Mouse (Mus musculus) thymus, adult 2 months (tissue): ENCODE measurements around the gene Rbms3. TPM values are rescaled to one million over a fixed set of nuclear protein-coding genes. Genes with fewer than 3 reads are reported as not detected.

Source experiments
- DNase-seq: peaks from one replicate; pipeline ENCODE4 v3.0.0; 2021
- H3K27ac ChIP-seq: fragments of 200-500 bp; 2 replicates; pipeline ENCODE4 v1.5.1; 2012; ENCODE audit warnings: low read length, control low read depth; ENCODE audit not compliant: control insufficient read depth, insufficient read depth
- H3K27me3 ChIP-seq: fragments of 200-500 bp; 2 replicates; pipeline ENCODE4 v1.6.1; 2012; ENCODE audit warnings: mild to moderate bottlenecking, low read length, moderate library complexity, mixed read lengths; ENCODE audit not compliant: control insufficient read depth, insufficient read depth
- H3K36me3 ChIP-seq: fragments of 200-500 bp; 2 replicates; pipeline ENCODE4 v1.6.1; 2012; ENCODE audit warnings: mild to moderate bottlenecking, low read length, moderate library complexity; ENCODE audit not compliant: control insufficient read depth, insufficient read depth
- H3K4me1 ChIP-seq: fragments of 200-500 bp; replicated peaks from 2 replicates; pipeline ENCODE4 v1.6.1; 2012; ENCODE audit warnings: low read length; ENCODE audit not compliant: control insufficient read depth, insufficient read depth
- H3K4me3 ChIP-seq: fragments of 200-500 bp; 2 replicates; pipeline ENCODE4 v1.5.1; 2012; ENCODE audit warnings: mild to moderate bottlenecking, low read length, control low read depth, moderate library complexity; ENCODE audit not compliant: control insufficient read depth, insufficient read depth
- CTCF ChIP-seq: fragments of 200-500 bp; IDR thresholded peaks from 2 replicates; pipeline ENCODE4 v1.5.1; 2012; ENCODE audit warnings: mild to moderate bottlenecking, control low read depth, low read length, moderate library complexity, borderline replicate concordance; ENCODE audit not compliant: control insufficient read depth, poor library complexity, insufficient read depth; ENCODE audit errors: extremely low read depth
- POLR2A ChIP-seq: fragments of 200-500 bp; IDR thresholded peaks from 2 replicates; pipeline ENCODE4 v1.6.1; 2012; ENCODE audit warnings: mild to moderate bottlenecking, low read length, control low read depth, moderate library complexity; ENCODE audit not compliant: control insufficient read depth, poor library complexity, insufficient read depth; ENCODE audit errors: extremely low read depth
- WGBS: fragments of 180-500 bp; shearing (Covaris S2); methylation state at CpG from one replicate; pipeline ENCODE4 v1.1.7; 2018; 5-methylcytosine and 5-hydroxymethylcytosine counted together
- polyA plus RNA-seq: library from polyadenylated mRNA; depleted of rRNA; stranded (reverse); fragments of >200 nt; gene quantifications from 2 replicates; pipeline ENCODE4 v1.2.3, GENCODE M21; 2012

Gene Rbms3
- polyA plus RNA-seq, 1 experiment: 10.9 TPM

DNA sequence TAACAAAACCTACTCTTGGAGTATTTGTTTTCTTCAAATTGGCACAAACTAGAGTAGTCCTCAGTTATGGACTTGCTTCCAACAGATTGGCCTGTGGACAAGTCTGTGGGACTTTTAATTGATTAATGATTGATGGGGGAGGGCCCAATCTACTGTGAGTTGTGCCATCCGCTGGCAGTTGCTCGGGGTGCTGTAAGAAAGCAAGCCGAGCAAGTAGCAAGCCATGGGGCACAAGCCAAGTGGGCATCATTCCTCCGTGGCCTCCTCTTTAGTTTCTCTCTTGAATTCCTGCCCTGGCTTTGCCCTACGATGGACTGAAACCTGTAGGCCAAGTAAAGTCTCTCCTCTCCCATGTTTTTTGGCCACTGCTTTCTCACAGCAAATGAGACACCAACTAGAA, 299.0 kb downstream of the Rbms3 start:
- 93% methylated on average over 5 of the region's 5 CpGs for WGBS
- TF ChIP-seq POLR2A (no peak), CTCF (no peak)
- DNase-seq: no peak

DNA sequence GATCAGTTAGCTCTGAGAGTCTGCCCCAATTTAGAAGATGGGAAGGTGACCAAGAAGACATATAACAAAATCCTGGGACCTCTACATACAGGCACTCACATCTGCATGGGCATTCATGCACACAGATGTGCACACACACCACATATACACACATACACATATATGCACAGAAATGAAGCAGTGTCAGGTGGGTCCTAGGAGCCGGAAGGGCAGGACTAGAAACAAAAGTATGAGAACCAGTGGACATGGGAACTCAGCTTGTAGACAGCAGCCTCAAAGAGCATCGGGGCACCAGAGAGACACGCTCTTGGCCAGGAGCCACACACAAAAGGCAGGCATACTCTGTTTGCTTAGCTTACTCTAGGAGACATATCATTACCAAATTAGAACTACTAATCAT, 310.4 kb downstream of the Rbms3 start:
- Histone ChIP-seq H3K27ac (no peak overlapping the region), H3K4me3 (no peak overlapping the region), H3K4me1 (no peaks in the 10 kb centered on the region), H3K27me3 (no peaks in the 10 kb centered on the region), H3K36me3 (no peaks in the 10 kb centered on the region)
- DNase-seq: no peak
- 91% methylated on average over 3 of the region's 3 CpGs for WGBS
- no peak for TF ChIP-seq POLR2A

More for the DNA sequence above, 299.0 kb downstream of the Rbms3 start:
- Histone ChIP-seq H3K36me3 (no peaks in the 10 kb centered on the region), H3K27me3 (no peaks in the 10 kb centered on the region), H3K4me3 (no peak overlapping the region), H3K4me1 (no peaks in the 10 kb centered on the region), H3K27ac (no peak overlapping the region)

DNA sequence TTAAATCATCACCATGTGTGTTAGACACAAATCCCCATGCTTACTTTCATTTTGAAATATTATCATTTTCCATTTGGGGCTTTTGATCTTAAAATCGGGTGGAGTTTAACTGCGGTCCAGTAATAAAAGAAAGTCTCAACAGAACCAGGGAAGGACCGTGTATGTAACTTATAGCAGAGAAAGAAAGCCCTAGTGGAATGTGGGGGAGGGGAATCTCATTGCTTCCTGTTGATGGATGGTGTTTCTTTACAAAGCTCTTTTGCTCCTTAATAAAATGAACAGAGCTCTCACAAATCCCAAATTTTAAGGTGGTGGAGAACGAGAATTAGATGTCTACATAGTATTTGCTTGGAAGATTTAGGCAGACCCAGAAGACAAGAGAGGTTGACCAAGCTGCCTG, 311.3 kb downstream of the Rbms3 start:
- H3K27me3 ChIP-seq: no peaks in the 10 kb centered on the region
- H3K4me3 ChIP-seq: no peak overlapping the region
- H3K4me1 ChIP-seq: no peaks in the 10 kb centered on the region
- no peak for DNase-seq
- WGBS: 72% methylated on average over 4 of the region's 4 CpGs
- no peaks in the 10 kb centered on the region for H3K36me3 ChIP-seq
- TF ChIP-seq CTCF (no peak), POLR2A (no peak)
- H3K27ac ChIP-seq: no peak overlapping the region

DNA sequence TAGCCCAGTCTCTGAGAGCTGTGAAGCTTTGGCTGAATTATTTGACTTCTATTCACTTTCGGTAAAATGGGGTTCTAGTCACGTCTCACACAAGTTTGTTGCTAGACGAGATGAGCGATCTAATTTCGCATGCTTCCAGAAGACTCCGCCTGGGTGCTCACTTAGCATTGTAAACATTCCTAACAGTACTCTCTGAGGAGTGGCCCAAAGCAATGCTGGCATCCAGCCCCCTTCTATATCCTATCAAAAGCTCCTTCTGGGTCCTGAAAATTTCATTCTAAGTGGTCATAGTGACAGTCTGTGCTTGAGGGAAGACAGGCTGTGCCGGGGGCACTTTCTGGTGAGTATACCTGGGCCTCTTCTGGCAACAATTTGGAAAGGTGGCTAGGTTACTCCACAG, 312.5 kb downstream of the Rbms3 start:
- no peak overlapping the region for H3K4me3 ChIP-seq
- 97% methylated on average over 7 of the region's 7 CpGs for WGBS
- H3K27ac ChIP-seq: no peak overlapping the region
- DNase-seq: no peak
- no peaks in the 10 kb centered on the region for H3K4me1 ChIP-seq
- TF ChIP-seq POLR2A (no peak), CTCF (no peak)
- no peaks in the 10 kb centered on the region for H3K36me3 ChIP-seq
- no peaks in the 10 kb centered on the region for H3K27me3 ChIP-seq

DNA sequence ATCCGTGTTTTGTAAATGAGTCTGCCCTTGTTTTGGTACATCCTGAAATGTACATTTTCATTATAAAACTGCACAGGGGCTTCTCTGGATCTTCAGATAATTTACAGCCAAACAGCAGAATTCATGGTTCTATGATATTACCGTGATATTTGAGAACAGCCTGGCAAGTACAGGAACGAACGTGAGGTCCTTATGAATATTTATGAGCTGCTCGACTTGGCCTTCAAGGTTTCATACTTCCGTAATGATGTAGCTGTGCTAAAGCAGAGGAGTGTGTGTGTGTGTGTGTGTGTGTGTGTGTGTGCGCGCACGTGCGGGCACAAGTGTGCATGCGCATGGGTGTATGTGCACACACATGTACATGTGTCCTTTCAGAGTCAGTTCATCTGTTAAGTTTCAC, 316.1 kb downstream of the Rbms3 start:
- no peak for DNase-seq
- no peak for TF ChIP-seq CTCF
- no peak for TF ChIP-seq POLR2A
- H3K4me3 ChIP-seq: no peak overlapping the region
- H3K4me1 ChIP-seq: no peaks in the 10 kb centered on the region
- H3K27me3 ChIP-seq: no peaks in the 10 kb centered on the region
- H3K27ac ChIP-seq: no peak overlapping the region
- WGBS: 90% methylated on average over 11 of the region's 11 CpGs
- H3K36me3 ChIP-seq: no peaks in the 10 kb centered on the region

DNA sequence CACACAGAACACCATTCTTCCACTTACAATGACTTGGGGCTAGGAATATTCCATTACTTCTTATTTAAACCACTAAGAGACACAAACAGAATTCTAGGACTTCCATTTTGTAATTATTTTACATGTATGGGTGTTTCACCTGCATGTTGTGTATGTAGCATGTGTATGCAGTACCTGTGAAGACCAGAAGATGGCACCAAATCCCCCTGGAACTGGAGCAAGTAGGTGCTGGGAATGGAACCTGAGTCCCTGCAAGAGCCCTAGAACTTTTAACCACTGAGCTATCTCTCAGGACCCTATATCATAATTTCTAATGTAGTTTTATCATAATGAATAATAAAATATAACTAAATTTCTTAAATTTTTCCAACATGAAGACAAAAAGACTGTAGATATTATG, 319.9 kb downstream of the Rbms3 start:
- TF ChIP-seq POLR2A: no peak
- TF ChIP-seq CTCF: no peak
- DNase-seq: no peak
- Histone ChIP-seq H3K36me3 (no peaks in the 10 kb centered on the region), H3K4me1 (no peaks in the 10 kb centered on the region), H3K27me3 (no peaks in the 10 kb centered on the region), H3K27ac (no peak overlapping the region), H3K4me3 (no peak overlapping the region)

DNA sequence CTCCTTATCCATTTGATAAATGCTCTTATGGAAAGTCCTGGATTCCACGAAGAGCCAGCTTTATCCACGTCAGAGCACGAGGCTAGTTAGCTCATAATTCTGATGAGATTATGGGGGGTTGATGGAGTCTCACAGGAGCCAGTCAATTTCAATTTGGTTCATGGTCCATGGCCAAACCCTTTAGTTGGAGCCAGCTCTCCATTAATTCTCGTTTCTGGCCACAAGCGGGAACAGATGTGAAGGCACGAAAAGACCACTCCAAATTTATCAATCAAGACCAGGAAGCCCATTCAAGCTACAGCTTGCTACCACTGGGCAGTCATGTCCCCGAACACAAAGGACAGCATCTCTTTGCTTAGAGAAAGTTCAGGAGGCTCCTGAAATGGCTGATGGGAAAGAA, 330.7 kb downstream of the Rbms3 start:
- no peak for TF ChIP-seq CTCF
- no peak for TF ChIP-seq POLR2A
- 91% methylated on average over 7 of the region's 7 CpGs for WGBS
- no peaks in the 10 kb centered on the region for H3K27me3 ChIP-seq
- no peak overlapping the region for H3K27ac ChIP-seq
- no peaks in the 10 kb centered on the region for H3K36me3 ChIP-seq
- DNase-seq: no peak
- no peaks in the 10 kb centered on the region for H3K4me1 ChIP-seq
- no peak overlapping the region for H3K4me3 ChIP-seq
